Mouse (Mus musculus) stomach, postnatal 0 days (tissue): ENCODE data around the gene Dnase2a. TPM values are rescaled to one million over a fixed set of nuclear protein-coding genes. Genes with fewer than 3 reads are reported as not detected.
A peak's percentile ranks its signal among the peaks of the same experiment; 100 is the strongest.

Experiments
- ATAC-seq: fragments of 200-750 bp; cut with Nextera tagmentation; 2 replicates; pipeline ENCODE4 v1.8.0; 2017; ENCODE audit not compliant: low FRiP score, low TSS enrichment
- DNase-seq: peaks from one replicate; pipeline ENCODE4 v3.0.0-alpha.2; 2016; ENCODE audit warnings: low spot score
- H3K27ac ChIP-seq: fragments of 300-500 bp; sonication (generic); replicated peaks from 2 replicates; pipeline ENCODE4 v1.5.1; 2014; ENCODE audit warnings: mild to moderate bottlenecking, control low read depth
- H3K27me3 ChIP-seq: fragments of 300-500 bp; sonication (generic); 2 replicates; pipeline ENCODE4 v1.6.1; 2014; ENCODE audit warnings: low read length; ENCODE audit not compliant: control insufficient read depth, insufficient read depth
- H3K36me3 ChIP-seq: fragments of 300-500 bp; sonication (generic); 2 replicates; pipeline ENCODE4 v1.6.1; 2014; ENCODE audit warnings: low read length, mixed read lengths; ENCODE audit not compliant: control insufficient read depth, insufficient read depth
- H3K4me1 ChIP-seq: fragments of 300-500 bp; sonication (generic); replicated peaks from 2 replicates; pipeline ENCODE4 v1.6.1; 2014; ENCODE audit warnings: antibody characterized with exemption; ENCODE audit not compliant: control insufficient read depth, insufficient read depth
- H3K4me2 ChIP-seq: fragments of 300-500 bp; sonication (generic); replicated peaks from 2 replicates; pipeline ENCODE4 v1.6.1; 2014; ENCODE audit warnings: low read depth, mild to moderate bottlenecking, control low read depth, moderate library complexity
- H3K4me3 ChIP-seq: fragments of 300-500 bp; sonication (generic); 2 replicates; pipeline ENCODE4 v1.5.1; 2014; ENCODE audit warnings: low read depth, low read length, control low read depth
- H3K9ac ChIP-seq: fragments of 300-500 bp; sonication (generic); 2 replicates; pipeline ENCODE4 v1.6.1; 2014; ENCODE audit warnings: mild to moderate bottlenecking, low read length, control low read depth, mixed read lengths
- H3K9me3 ChIP-seq: fragments of 300-500 bp; sonication (generic); 2 replicates; pipeline ENCODE4 v1.6.1; 2016; ENCODE audit warnings: low read length; ENCODE audit not compliant: control insufficient read depth
- CTCF ChIP-seq: IDR thresholded peaks from 2 replicates; pipeline ENCODE4 v1.5.1; 2016; ENCODE audit warnings: antibody characterized with exemption, low read depth, mild to moderate bottlenecking, moderate library complexity
- EP300 ChIP-seq: optimal IDR thresholded peaks from 2 replicates; pipeline ENCODE3; 2016; ENCODE audit warnings: antibody characterized with exemption
- WGBS: fragments of 180-500 bp; shearing (Covaris S2); extraction: QIAGEN DNeasy Blood & Tissue Kit; methylation state at CpG from one replicate; pipeline ENCODE4 v1.1.7; 2014; 5-methylcytosine and 5-hydroxymethylcytosine counted together
- polyA plus RNA-seq: library from polyadenylated mRNA; unstranded; fragments of >200 nt; fragmentation: Nextera tagmentation; extraction: Ambion mirVana; gene quantifications from 2 replicates; pipeline ENCODE4 v1.2.1, GENCODE M21; 2015

Dnase2a gene
- polyA plus RNA-seq, 1 experiment from 2014 or later, result 17.4 TPM

- TF ChIP-seq CTCF, result no peak
- TF ChIP-seq EP300, result no peak
- ATAC-seq (peak; percentile 44; the same call in 1 of the 2 replicates), DNase-seq (no peak)
- no peaks in the 10 kb centered on the region for H3K36me3 ChIP-seq
- WGBS, result 10% methylated on average over 11 of the region's 11 CpGs
- no peak overlapping the region for H3K4me2 ChIP-seq
- H3K9me3 ChIP-seq, result no peaks in the 10 kb centered on the region
- peak overlapping the region; percentile 37; the same call in 1 of the 2 replicates for H3K4me3 ChIP-seq
- H3K27ac ChIP-seq, result no peak overlapping the region
- H3K9ac ChIP-seq, result no peak overlapping the region
- peaks cover 15% of the 10 kb centered on the region; the same call in 1 of the 2 replicates for H3K27me3 ChIP-seq
- H3K4me1 ChIP-seq, result no peaks in the 10 kb centered on the region
Observed at GRCm38 (mm10) chr8:84945235-84945632, 36.9 kb downstream of the Dnase2a start.

GRCm38 (mm10) chr8:84945633-84946527, 37.5 kb downstream of the Dnase2a start:
- Histone ChIP-seq H3K4me1 (no peaks in the 10 kb centered on the region), H3K27ac (no peak overlapping the region), H3K36me3 (no peaks in the 10 kb centered on the region), H3K4me3 (peak overlapping the region; percentile 37), H3K9ac (no peak overlapping the region), H3K9me3 (no peaks in the 10 kb centered on the region), H3K27me3 (peaks cover 15% of the 10 kb centered on the region; the same call in 1 of the 2 replicates), H3K4me2 (peak overlapping the region; percentile 56)
- DNase-seq, result no peak
- peak; percentile 35 for ATAC-seq
- WGBS, result under 1% methylated on average over 26 of the region's 67 CpGs
- TF ChIP-seq CTCF (peak; percentile 25; the same call in 1 of the 2 replicates), EP300 (no peak)

DNA sequence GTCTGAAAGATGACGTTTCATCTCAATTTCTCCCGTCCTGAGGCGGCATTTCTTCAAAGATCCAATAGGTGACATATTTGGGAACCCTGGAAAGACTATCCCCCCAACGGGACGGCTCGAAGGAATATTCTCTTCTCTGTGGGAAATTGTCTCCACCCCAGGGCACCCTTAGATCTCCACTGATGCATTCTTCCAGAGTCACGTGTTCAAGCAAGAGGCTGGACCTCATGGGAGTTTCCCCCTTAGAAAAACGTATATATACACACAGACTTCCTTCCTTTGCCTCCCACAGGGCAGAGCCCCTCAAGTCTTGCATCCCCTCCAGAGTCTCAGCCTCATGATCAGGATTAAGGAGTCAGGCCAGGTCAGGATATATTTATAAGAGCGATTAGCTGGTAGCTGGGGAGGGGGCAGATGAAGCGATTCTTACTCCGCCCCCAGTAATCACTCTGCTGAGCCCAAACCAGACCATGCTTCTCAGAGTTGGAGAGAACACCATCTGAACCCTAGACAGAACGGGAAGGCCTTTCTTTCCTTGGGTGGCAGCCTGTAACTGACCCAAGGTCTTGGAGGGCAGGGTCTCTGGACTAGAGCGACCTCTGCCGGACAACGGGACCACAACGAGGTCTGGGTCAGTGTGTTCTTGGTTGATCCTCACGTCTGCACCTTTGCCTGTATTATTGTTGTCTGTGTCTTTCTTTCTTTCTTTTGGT, 38.3 kb downstream of the Dnase2a start, which contains the start of gene Rtbdn:
TSS of gene Rtbdn (plus strand) at position 464 of the 713 bp plus-strand sequence.
- ATAC-seq (0 out of 2 replicates have a peak, but pooled peaks have one; percentile 6), DNase-seq (no peak)
- H3K36me3 ChIP-seq, result no peaks in the 10 kb centered on the region
- H3K4me1 ChIP-seq, result no peaks in the 10 kb centered on the region
- no peak within 1 kb of the TSS for H3K9ac ChIP-seq
- H3K9me3 ChIP-seq, result no peaks in the 10 kb centered on the region
- TF ChIP-seq EP300 (no peak), CTCF (peak; percentile 51)
- 10% methylated on average over 17 of the region's 17 CpGs for WGBS
- peak within 1 kb of the TSS; percentile 56 for H3K4me2 ChIP-seq
- peaks cover 15% of the 10 kb centered on the region; the same call in 1 of the 2 replicates for H3K27me3 ChIP-seq
- no peak within 1 kb of the TSS for H3K27ac ChIP-seq
- peak within 1 kb of the TSS; percentile 37 for H3K4me3 ChIP-seq

- no peak overlapping the region for H3K4me2 ChIP-seq
- WGBS, result 12% methylated on average over 9 of the region's 9 CpGs
- H3K4me1 ChIP-seq, result no peaks in the 10 kb centered on the region
- TF ChIP-seq EP300 (no peak), CTCF (no peak)
- no peak overlapping the region for H3K27ac ChIP-seq
- no peaks in the 10 kb centered on the region for H3K36me3 ChIP-seq
- DNase-seq (peak; percentile 63), ATAC-seq (peak; percentile 39; the same call in 1 of the 2 replicates)
- no peak overlapping the region for H3K4me3 ChIP-seq
- H3K9me3 ChIP-seq, result no peaks in the 10 kb centered on the region
- peaks cover 15% of the 10 kb centered on the region; the same call in 1 of the 2 replicates for H3K27me3 ChIP-seq
- no peak overlapping the region for H3K9ac ChIP-seq
Observed at GRCm38 (mm10) chr8:84947241-84947545, 38.8 kb downstream of the Dnase2a start.

DNA sequence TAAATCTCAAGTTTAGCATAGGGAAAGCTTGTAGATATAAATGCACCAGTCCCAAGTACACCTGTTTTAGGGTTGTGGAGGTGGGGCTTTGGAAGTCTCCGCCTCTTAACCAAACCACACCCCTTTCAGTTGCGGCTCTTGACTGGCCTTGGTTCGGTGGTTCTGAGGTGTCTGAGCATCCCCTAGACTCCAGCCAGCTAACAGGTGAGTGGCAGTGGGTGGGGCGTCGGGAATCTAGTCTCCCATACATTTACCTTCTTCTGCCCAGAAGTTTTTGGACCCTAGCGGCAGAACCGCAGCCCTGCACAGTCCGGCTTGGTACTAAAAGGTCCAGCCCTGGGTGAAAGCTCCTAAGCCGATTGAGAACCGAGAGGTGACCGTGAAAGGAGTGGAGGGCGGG, 41.4 kb downstream of the Dnase2a start:
- WGBS, result 20% methylated on average over 12 of the region's 12 CpGs
- H3K4me2 ChIP-seq, result no peak overlapping the region
- no peak overlapping the region for H3K9ac ChIP-seq
- peaks cover 11% of the 10 kb centered on the region; the same call in 1 of the 2 replicates for H3K27me3 ChIP-seq
- no peak overlapping the region for H3K4me3 ChIP-seq
- H3K9me3 ChIP-seq, result no peaks in the 10 kb centered on the region
- no peaks in the 10 kb centered on the region for H3K36me3 ChIP-seq
- ATAC-seq (no peak; the same call in 1 of the 2 replicates), DNase-seq (no peak)
- no peak overlapping the region for H3K27ac ChIP-seq
- TF ChIP-seq EP300, result no peak
- no peak for TF ChIP-seq CTCF
- peaks cover 3% of the 10 kb centered on the region; the same call in 1 of the 2 replicates for H3K4me1 ChIP-seq
